Mouse (Mus musculus) cortical plate, adult 2 months (tissue): Measurements from ENCODE around the gene Drd5.

Experiments
- CTCF ChIP-seq: fragments of 200-500 bp; IDR thresholded peaks from 2 replicates; pipeline ENCODE4 v1.5.1; 2011; ENCODE audit warnings: mild to moderate bottlenecking, control low read depth, low read length; ENCODE audit not compliant: insufficient read depth; ENCODE audit errors: extremely low read depth
- POLR2A ChIP-seq: fragments of 200-500 bp; IDR thresholded peaks from 2 replicates; pipeline ENCODE4 v1.6.1; 2011; ENCODE audit warnings: mild to moderate bottlenecking, low read length, control low read depth; ENCODE audit not compliant: insufficient read depth; ENCODE audit errors: extremely low read depth

- TF ChIP-seq CTCF (no peak), POLR2A (no peak)
Measured at GRCm38 (mm10) chr5:38309795-38310194, 9.4 kb upstream of the Drd5 start.
